Mouse (Mus musculus) fibroblast of lung, adult 2 months (primary cell): ENCODE measurements around the gene Dvl3.

Experiments used
- DNase-seq: peaks from one replicate; pipeline ENCODE4 v3.0.0-alpha.2; 2011; ENCODE audit warnings: low read depth

Dvl3 gene

GRCm38 (mm10) chr16:20547423-20547822 lies 30.6 kb downstream of the Dvl3 start:
- DNase-seq, result no peak

GRCm38 (mm10) chr16:20548096-20548948 lies 31.5 kb downstream of the Dvl3 start, which contains the start of gene Abcf3:
TSS of gene Abcf3 (plus strand) at chr16:20548577.
- peak; percentile 99 for DNase-seq

GRCm38 (mm10) chr16:20549161-20549560 lies 32.4 kb downstream of the Dvl3 start:
- DNase-seq, result no peak

GRCm38 (mm10) chr16:20551691-20552090 lies 34.9 kb downstream of the Dvl3 start:
- no peak for DNase-seq

- no peak for DNase-seq
Measured at GRCm38 (mm10) chr16:20552594-20552993, 35.8 kb downstream of the Dvl3 start.

- no peak for DNase-seq
Measured at GRCm38 (mm10) chr16:20555000-20555399, 38.2 kb downstream of the Dvl3 start.

- DNase-seq, result no peak
Measured at GRCm38 (mm10) chr16:20557381-20557780, 40.6 kb downstream of the Dvl3 start.

- DNase-seq, result no peak
Measured at GRCm38 (mm10) chr16:20565075-20565474, 48.3 kb downstream of the Dvl3 start.
